Mouse (Mus musculus): ENCODE measurements around the gene Tgm6.

- TF ChIP-seq CTCF (IDR thresholded peaks at IDR 0.05; ENCODE audit: control insufficient read depth, insufficient read depth, insufficient read length) (no peak), CEBPB (IDR thresholded peaks at IDR 0.05; ENCODE audit: low read depth) (no peak), MYOD1 (IDR thresholded peaks at IDR 0.05; ENCODE audit: control insufficient read depth, insufficient read length, low read depth) (no peak)
Observed at GRCm38 (mm10) chr2:130178706-130179506, 66.7 kb downstream of the Tgm6 start, which contains the start of gene Snrpb.

Data from C2C12 (cell line).